Mouse (Mus musculus): ENCODE measurements around the gene Tmem238l. TPM values are rescaled to one million over a fixed set of nuclear protein-coding genes. Genes with fewer than 3 reads are reported as not detected.

The Tmem238l gene
- not detected in 2 replicates for polyA plus RNA-seq (2014; fragmentation: Nextera tagmentation; extraction: Ambion mirVana)

GRCm38 (mm10) chr11:66956303-66956702 is at the start of gene Tmem238l:
TSS of gene Tmem238l (plus strand) at chr11:66956638.
- no peaks in the 10 kb centered on the region for H3K9me3 ChIP-seq (replicated peaks; ENCODE audit: control insufficient read depth, low read length)
- H3K9ac ChIP-seq (ENCODE audit: low read length) = no peak within 1 kb of the TSS
- H3K4me1 ChIP-seq (ENCODE audit: control insufficient read depth, insufficient read depth, low read length) = no peaks in the 10 kb centered on the region
- ATAC-seq (no peak), DNase-seq (ENCODE audit: low spot score) (peak; percentile 0)
- no peak within 1 kb of the TSS for H3K27ac ChIP-seq (ENCODE audit: low read depth, low read length)
- WGBS = 71% methylated on average over 9 of the region's 9 CpGs
- H3K36me3 ChIP-seq (ENCODE audit: control insufficient read depth, insufficient read depth, low read length) = no peaks in the 10 kb centered on the region
- no peak within 1 kb of the TSS for H3K4me3 ChIP-seq (ENCODE audit: low read depth, low read length)
- H3K4me2 ChIP-seq (ENCODE audit: low read length) = no peak within 1 kb of the TSS
- no peaks in the 10 kb centered on the region for H3K27me3 ChIP-seq (replicated peaks; ENCODE audit: control insufficient read depth, insufficient read depth, low read length)

GRCm38 (mm10) chr11:66911811-66912210 is 44.6 kb upstream of the Tmem238l start, which contains the start of gene Pirt:
TSS of gene Pirt (plus strand) at chr11:66911981.
- 49% methylated on average over 10 of the region's 10 CpGs for WGBS
- no peak for ATAC-seq

GRCm38 (mm10) chr11:66912531-66913458 is 43.6 kb upstream of the Tmem238l start:
- 61% methylated on average over 17 of the region's 17 CpGs for WGBS
- no peaks in the 10 kb centered on the region for H3K4me1 ChIP-seq (ENCODE audit: control insufficient read depth, insufficient read depth, low read length)

More at GRCm38 (mm10) chr11:66911811-66912210, 44.6 kb upstream of the Tmem238l start, which contains the start of gene Pirt:
- no peak within 1 kb of the TSS for H3K9ac ChIP-seq (ENCODE audit: low read length)
- no peaks in the 10 kb centered on the region for H3K4me1 ChIP-seq (ENCODE audit: control insufficient read depth, insufficient read depth, low read length)
- no peaks in the 10 kb centered on the region for H3K27me3 ChIP-seq (replicated peaks; ENCODE audit: control insufficient read depth, insufficient read depth, low read length)
- H3K4me3 ChIP-seq (ENCODE audit: low read depth, low read length) = no peak within 1 kb of the TSS
- no peak within 1 kb of the TSS for H3K27ac ChIP-seq (ENCODE audit: low read depth, low read length)
- H3K4me2 ChIP-seq (ENCODE audit: low read length) = no peak within 1 kb of the TSS
- H3K9me3 ChIP-seq (replicated peaks; ENCODE audit: control insufficient read depth, low read length) = no peaks in the 10 kb centered on the region
- no peak for DNase-seq (ENCODE audit: low spot score)
- no peaks in the 10 kb centered on the region for H3K36me3 ChIP-seq (ENCODE audit: control insufficient read depth, insufficient read depth, low read length)

GRCm38 (mm10) chr11:66914249-66914648 is 42.2 kb upstream of the Tmem238l start:
- Histone ChIP-seq H3K9me3 (replicated peaks; ENCODE audit: control insufficient read depth, low read length) (no peaks in the 10 kb centered on the region), H3K27me3 (replicated peaks; ENCODE audit: control insufficient read depth, insufficient read depth, low read length) (no peaks in the 10 kb centered on the region), H3K9ac (ENCODE audit: low read length) (no peak overlapping the region), H3K4me2 (ENCODE audit: low read length) (no peak overlapping the region), H3K4me3 (ENCODE audit: low read depth, low read length) (no peak overlapping the region), H3K27ac (ENCODE audit: low read depth, low read length) (no peak overlapping the region), H3K4me1 (ENCODE audit: control insufficient read depth, insufficient read depth, low read length) (no peaks in the 10 kb centered on the region), H3K36me3 (ENCODE audit: control insufficient read depth, insufficient read depth, low read length) (no peaks in the 10 kb centered on the region)
- ATAC-seq = no peak
- 15% methylated on average over 3 of the region's 3 CpGs for WGBS
- peak; percentile 57 for DNase-seq (ENCODE audit: low spot score)

More at GRCm38 (mm10) chr11:66912531-66913458, 43.6 kb upstream of the Tmem238l start:
- Histone ChIP-seq H3K4me3 (ENCODE audit: low read depth, low read length) (no peak overlapping the region), H3K36me3 (ENCODE audit: control insufficient read depth, insufficient read depth, low read length) (no peaks in the 10 kb centered on the region), H3K4me2 (ENCODE audit: low read length) (no peak overlapping the region), H3K9ac (ENCODE audit: low read length) (no peak overlapping the region), H3K27ac (ENCODE audit: low read depth, low read length) (no peak overlapping the region), H3K27me3 (replicated peaks; ENCODE audit: control insufficient read depth, insufficient read depth, low read length) (no peaks in the 10 kb centered on the region), H3K9me3 (replicated peaks; ENCODE audit: control insufficient read depth, low read length) (no peaks in the 10 kb centered on the region)
- ATAC-seq = no peak
- DNase-seq (ENCODE audit: low spot score) = no peak

GRCm38 (mm10) chr11:66920012-66920411 is 36.4 kb upstream of the Tmem238l start:
- Histone ChIP-seq H3K4me1 (ENCODE audit: control insufficient read depth, insufficient read depth, low read length) (no peaks in the 10 kb centered on the region), H3K27me3 (replicated peaks; ENCODE audit: control insufficient read depth, insufficient read depth, low read length) (no peaks in the 10 kb centered on the region)
- ATAC-seq = no peak

GRCm38 (mm10) chr11:66924095-66924823 is 32.2 kb upstream of the Tmem238l start:
- Histone ChIP-seq H3K9me3 (replicated peaks; ENCODE audit: control insufficient read depth, low read length) (no peaks in the 10 kb centered on the region), H3K27me3 (replicated peaks; ENCODE audit: control insufficient read depth, insufficient read depth, low read length) (no peaks in the 10 kb centered on the region), H3K9ac (ENCODE audit: low read length) (no peak overlapping the region), H3K4me2 (ENCODE audit: low read length) (no peak overlapping the region), H3K4me1 (ENCODE audit: control insufficient read depth, insufficient read depth, low read length) (no peaks in the 10 kb centered on the region), H3K27ac (ENCODE audit: low read depth, low read length) (no peak overlapping the region), H3K36me3 (ENCODE audit: control insufficient read depth, insufficient read depth, low read length) (no peaks in the 10 kb centered on the region), H3K4me3 (ENCODE audit: low read depth, low read length) (no peak overlapping the region)
- whole genome bisulfite sequencing = 91% methylated on average over 11 of the region's 11 CpGs
- DNase-seq (ENCODE audit: low spot score) (no peak), ATAC-seq (no peak)

More at GRCm38 (mm10) chr11:66920012-66920411, 36.4 kb upstream of the Tmem238l start:
- H3K36me3 ChIP-seq (ENCODE audit: control insufficient read depth, insufficient read depth, low read length) = no peaks in the 10 kb centered on the region
- no peak overlapping the region for H3K9ac ChIP-seq (ENCODE audit: low read length)
- no peak overlapping the region for H3K27ac ChIP-seq (ENCODE audit: low read depth, low read length)
- H3K9me3 ChIP-seq (replicated peaks; ENCODE audit: control insufficient read depth, low read length) = no peaks in the 10 kb centered on the region
- no peak overlapping the region for H3K4me2 ChIP-seq (ENCODE audit: low read length)
- 84% methylated on average over 2 of the region's 2 CpGs for WGBS
- no peak for DNase-seq (ENCODE audit: low spot score)
- no peak overlapping the region for H3K4me3 ChIP-seq (ENCODE audit: low read depth, low read length)

- H3K27ac ChIP-seq (ENCODE audit: low read depth, low read length) = no peak overlapping the region
- H3K4me1 ChIP-seq (ENCODE audit: control insufficient read depth, insufficient read depth, low read length) = 0 out of 2 replicates have a peak, but pooled peaks cover 2% of the 10 kb centered on the region
- H3K4me3 ChIP-seq (ENCODE audit: low read depth, low read length) = no peak overlapping the region
- H3K27me3 ChIP-seq (replicated peaks; ENCODE audit: control insufficient read depth, insufficient read depth, low read length) = no peaks in the 10 kb centered on the region
- H3K36me3 ChIP-seq (ENCODE audit: control insufficient read depth, insufficient read depth, low read length) = no peaks in the 10 kb centered on the region
- WGBS = 48% methylated on average over 3 of the region's 3 CpGs
- H3K9ac ChIP-seq (ENCODE audit: low read length) = no peak overlapping the region
- DNase-seq (ENCODE audit: low spot score) = no peak
- no peak for ATAC-seq
- H3K9me3 ChIP-seq (replicated peaks; ENCODE audit: control insufficient read depth, low read length) = no peaks in the 10 kb centered on the region
- no peak overlapping the region for H3K4me2 ChIP-seq (ENCODE audit: low read length)
Measured at GRCm38 (mm10) chr11:66928311-66928710, 28.1 kb upstream of the Tmem238l start.

- 68% methylated on average over 9 of the region's 9 CpGs for WGBS
- Histone ChIP-seq H3K27ac (ENCODE audit: low read depth, low read length) (no peak overlapping the region), H3K4me3 (ENCODE audit: low read depth, low read length) (no peak overlapping the region), H3K27me3 (replicated peaks; ENCODE audit: control insufficient read depth, insufficient read depth, low read length) (no peaks in the 10 kb centered on the region), H3K4me2 (ENCODE audit: low read length) (no peak overlapping the region), H3K36me3 (ENCODE audit: control insufficient read depth, insufficient read depth, low read length) (no peaks in the 10 kb centered on the region), H3K4me1 (ENCODE audit: control insufficient read depth, insufficient read depth, low read length) (0 out of 2 replicates have a peak, but pooled peaks cover 2% of the 10 kb centered on the region), H3K9ac (ENCODE audit: low read length) (no peak overlapping the region), H3K9me3 (replicated peaks; ENCODE audit: control insufficient read depth, low read length) (no peaks in the 10 kb centered on the region)
- ATAC-seq (no peak), DNase-seq (ENCODE audit: low spot score) (no peak)
Measured at GRCm38 (mm10) chr11:66932827-66933599, 23.4 kb upstream of the Tmem238l start.

All from forebrain, embryonic 14.5 days (tissue).